In the genomic region with DNA sequence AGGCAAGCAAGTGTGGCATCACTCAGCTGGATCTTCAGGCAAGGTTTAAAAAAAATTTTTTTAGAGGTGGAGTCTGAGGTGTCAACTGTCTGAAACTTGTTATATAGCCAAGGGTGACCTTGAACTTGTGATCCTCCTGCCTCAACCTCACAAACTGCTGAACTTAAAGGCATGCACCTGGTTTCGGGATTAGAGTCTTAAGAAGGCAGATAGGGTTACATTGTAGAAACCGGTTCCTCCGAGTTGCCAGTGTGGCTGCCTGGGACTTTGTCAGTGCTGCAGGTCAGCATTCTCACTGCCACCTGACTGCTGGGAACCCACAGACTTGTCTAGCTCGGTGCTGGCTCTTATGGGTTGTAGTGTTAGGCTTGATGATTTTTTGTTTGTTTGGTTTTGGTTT, we compare ENCODE assay signal across 1 mouse cellular context.
TF ChIP-seq lines count a peak whose summit lies in the region.

No protein-coding gene starts in this region.

TF ChIP-seq in ES-E14, 5 proteins besides CTCF, POLR2A, EP300 and RAD21:
- TF ChIP-seq ZC3H11A (IDR thresholded peaks at IDR 0.05; ENCODE audit: borderline replicate concordance, low read depth, low read length) (no peak), HCFC1 (IDR thresholded peaks at IDR 0.05; ENCODE audit: borderline replicate concordance, insufficient read depth, low read length) (no peak), MAFK (IDR thresholded peaks at IDR 0.05; ENCODE audit: insufficient read depth, low read depth, low read length) (no peak), CHD2 (IDR thresholded peaks at IDR 0.05; ENCODE audit: low read depth, low read length) (no peak), ZNF384 (IDR thresholded peaks at IDR 0.05; ENCODE audit: low read depth, low read length) (no peak)
